Mouse (Mus musculus): Measurements from ENCODE around the gene Kng2. TPM values are rescaled to one million over a fixed set of nuclear protein-coding genes. Genes with fewer than 3 reads are reported as not detected.
"Not testable (repeated sequence)": the region's sequence is repeated elsewhere in the genome, so short reads cannot be mapped to it uniquely, and the experiment has no call there.

Kng2 gene
- not detected in 2 replicates for total RNA-seq (2014; fragmentation: Nextera tagmentation)
- total RNA-seq (2017), result 0.17 TPM in 1 of 2 replicates, not detected in the other
- not detected in 2 replicates for polyA plus RNA-seq (2012)

GRCm38 (mm10) chr16:23028966-23029600, at the start of gene Kng2:
Gene Kng2, minus strand, starts transcription at chr16:23029482.
- ATAC-seq (ENCODE audit: extremely low read depth, insufficient number of reproducible peaks, low FRiP score, poor library complexity, severe bottlenecking); DNase-seq (ENCODE audit: low spot score); H3K4me1 ChIP-seq (ENCODE audit: insufficient read depth, low read depth, low read length): not testable (repeated sequence)

GRCm38 (mm10) chr16:23077516-23077915, 48.2 kb upstream of the Kng2 start:
- DNase-seq (ENCODE audit: low spot score); H3K36me3 ChIP-seq (replicated peaks); H3K27me3 ChIP-seq (ENCODE audit: insufficient read depth, low read length); H3K4me3 ChIP-seq (ENCODE audit: low read depth, low read length); H3K4me1 ChIP-seq (ENCODE audit: insufficient read depth, low read depth, low read length); ATAC-seq (ENCODE audit: extremely low read depth, insufficient number of reproducible peaks, low FRiP score, poor library complexity, severe bottlenecking); H3K9me3 ChIP-seq (replicated peaks): not testable (repeated sequence)

More at GRCm38 (mm10) chr16:23028966-23029600, at the start of gene Kng2:
- not testable (repeated sequence) for H3K4me3 ChIP-seq (ENCODE audit: low read depth, low read length); H3K36me3 ChIP-seq (replicated peaks); H3K9me3 ChIP-seq (replicated peaks); H3K27me3 ChIP-seq (ENCODE audit: insufficient read depth, low read length)

- H3K4me1 ChIP-seq (ENCODE audit: insufficient read depth, low read depth, low read length); ATAC-seq (ENCODE audit: extremely low read depth, insufficient number of reproducible peaks, low FRiP score, poor library complexity, severe bottlenecking); H3K4me3 ChIP-seq (ENCODE audit: low read depth, low read length); H3K27me3 ChIP-seq (ENCODE audit: insufficient read depth, low read length); DNase-seq (ENCODE audit: low spot score); H3K36me3 ChIP-seq (replicated peaks); H3K9me3 ChIP-seq (replicated peaks): not testable (repeated sequence)
Measured at GRCm38 (mm10) chr16:23060781-23061325, 31.6 kb upstream of the Kng2 start.

- not testable (repeated sequence) for H3K36me3 ChIP-seq (replicated peaks); H3K4me3 ChIP-seq (ENCODE audit: low read depth, low read length); H3K4me1 ChIP-seq (ENCODE audit: insufficient read depth, low read depth, low read length); H3K9me3 ChIP-seq (replicated peaks); H3K27me3 ChIP-seq (ENCODE audit: insufficient read depth, low read length); DNase-seq (ENCODE audit: low spot score); ATAC-seq (ENCODE audit: extremely low read depth, insufficient number of reproducible peaks, low FRiP score, poor library complexity, severe bottlenecking)
Measured at GRCm38 (mm10) chr16:23059630-23060029, 30.3 kb upstream of the Kng2 start.

DNA sequence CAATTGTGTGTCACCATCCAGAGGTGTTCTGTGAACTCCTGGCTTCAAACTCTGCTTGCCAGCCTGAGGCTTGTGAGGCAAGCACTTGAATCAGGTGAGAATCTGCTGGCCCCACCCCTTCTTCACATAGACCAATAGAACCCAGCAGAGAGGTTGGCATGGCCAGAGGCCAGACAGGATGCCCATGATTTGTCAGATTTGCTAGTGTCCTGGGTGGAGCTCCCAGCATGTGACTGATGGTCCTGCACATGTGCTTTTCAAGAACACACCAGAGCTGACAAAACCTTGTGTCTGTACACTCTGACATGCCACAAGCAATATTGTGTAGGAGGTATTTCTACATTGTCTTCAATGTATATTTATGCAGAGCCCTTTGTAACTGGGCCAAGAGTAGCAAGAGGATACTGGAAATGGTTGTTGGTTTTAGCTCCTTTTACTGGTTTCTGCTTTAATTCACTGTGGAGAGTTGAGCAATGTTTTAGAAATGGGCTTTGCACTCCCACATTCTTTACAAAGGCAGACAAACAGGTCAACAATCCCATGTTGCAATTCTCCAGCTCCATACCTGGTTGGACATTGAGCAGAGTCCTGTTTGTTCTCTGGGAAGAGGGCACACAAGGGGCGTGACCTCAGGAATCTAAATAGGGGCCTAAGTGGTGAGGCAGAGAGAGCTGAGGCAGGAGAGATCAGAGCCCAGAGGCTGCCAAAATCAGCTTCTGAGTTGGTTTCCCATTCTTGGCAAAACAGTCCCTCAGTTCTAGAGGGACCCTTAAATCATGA, 28.6 kb upstream of the Kng2 start, which contains the start of gene Kng1:
Gene Kng1, plus strand, starts transcription at position 198 of the 780 bp plus-strand sequence.
- H3K4me1 ChIP-seq (ENCODE audit: insufficient read depth, low read depth, low read length); DNase-seq (ENCODE audit: low spot score); H3K4me3 ChIP-seq (ENCODE audit: low read depth, low read length); H3K27me3 ChIP-seq (ENCODE audit: insufficient read depth, low read length); H3K36me3 ChIP-seq (replicated peaks); H3K9me3 ChIP-seq (replicated peaks); ATAC-seq (ENCODE audit: extremely low read depth, insufficient number of reproducible peaks, low FRiP score, poor library complexity, severe bottlenecking): not testable (repeated sequence)

DNA sequence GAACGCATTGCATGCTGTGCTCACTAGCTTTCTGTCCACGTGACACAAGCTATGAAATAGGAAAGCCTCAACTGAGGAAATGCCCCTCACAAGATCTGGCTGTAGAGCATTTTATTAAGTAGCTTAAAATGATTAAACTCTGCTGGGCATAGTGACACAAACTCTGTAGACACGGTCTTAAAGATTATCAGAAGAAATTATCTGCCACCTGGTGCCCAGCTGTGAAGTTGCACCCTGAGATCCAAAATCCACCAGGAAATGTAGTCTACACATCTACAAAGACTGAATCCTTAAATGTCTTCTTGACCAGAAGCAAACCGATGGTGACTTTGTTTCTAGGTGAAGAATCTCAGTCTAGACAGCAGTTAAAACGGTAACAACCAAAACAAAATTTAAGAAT, 17.0 kb upstream of the Kng2 start:
- DNase-seq (ENCODE audit: low spot score), result no peak

GRCm38 (mm10) chr16:23040876-23041275, 11.6 kb upstream of the Kng2 start:
- Histone ChIP-seq H3K36me3 (replicated peaks) (no peaks in the 10 kb centered on the region), H3K27me3 (ENCODE audit: insufficient read depth, low read length) (no peaks in the 10 kb centered on the region; the same call in 1 of the 2 replicates), H3K4me3 (ENCODE audit: low read depth, low read length) (no peak overlapping the region), H3K9me3 (replicated peaks) (no peaks in the 10 kb centered on the region), H3K4me1 (ENCODE audit: insufficient read depth, low read depth, low read length) (no peaks in the 10 kb centered on the region)
- ATAC-seq (ENCODE audit: extremely low read depth, insufficient number of reproducible peaks, low FRiP score, poor library complexity, severe bottlenecking), result no peak
- no peak for DNase-seq (ENCODE audit: low spot score)
- TF ChIP-seq GATA1 (IDR thresholded peaks at IDR 0.05; ENCODE audit: borderline replicate concordance, low read length), result no peak
- no peak for TF ChIP-seq POLR2AphosphoS5 (IDR thresholded peaks at IDR 0.05; ENCODE audit: insufficient replicate concordance, low read depth, low read length)
- no peak for TF ChIP-seq GATA2 (IDR thresholded peaks at IDR 0.05; ENCODE audit: borderline replicate concordance, low read depth, low read length)
- TF ChIP-seq CTCF (IDR thresholded peaks at IDR 0.05; ENCODE audit: low read depth, low read length), result no peak
- no peak for TF ChIP-seq TAL1 (conservative IDR thresholded peaks at IDR 0.05; ENCODE audit: low read depth, low read length)

More for the DNA sequence above, 17.0 kb upstream of the Kng2 start:
- TF ChIP-seq TAL1 (conservative IDR thresholded peaks at IDR 0.05; ENCODE audit: low read depth, low read length) (no peak), POLR2AphosphoS5 (IDR thresholded peaks at IDR 0.05; ENCODE audit: insufficient replicate concordance, low read depth, low read length) (no peak), CTCF (IDR thresholded peaks at IDR 0.05; ENCODE audit: low read depth, low read length) (no peak), GATA1 (IDR thresholded peaks at IDR 0.05; ENCODE audit: borderline replicate concordance, low read length) (no peak), GATA2 (IDR thresholded peaks at IDR 0.05; ENCODE audit: borderline replicate concordance, low read depth, low read length) (no peak)
- Histone ChIP-seq H3K27me3 (ENCODE audit: insufficient read depth, low read length) (no peaks in the 10 kb centered on the region), H3K4me3 (ENCODE audit: low read depth, low read length) (no peak overlapping the region), H3K4me1 (ENCODE audit: insufficient read depth, low read depth, low read length) (no peaks in the 10 kb centered on the region), H3K9me3 (replicated peaks) (no peaks in the 10 kb centered on the region), H3K36me3 (replicated peaks) (no peaks in the 10 kb centered on the region)
- no peak for ATAC-seq (ENCODE audit: extremely low read depth, insufficient number of reproducible peaks, low FRiP score, poor library complexity, severe bottlenecking)

All from G1E (cell line).